Mouse (Mus musculus) CD4-positive helper T cell, adult 2 months (primary cell): Measurements from ENCODE around the gene Ddx47.

Experiments
- DNase-seq: peaks from one replicate; pipeline ENCODE4 v3.0.0-alpha.2; 2012; ENCODE audit warnings: low read depth, missing footprints, low spot score

The Ddx47 gene

GRCm38 (mm10) chr6:135011048-135011733, at the start of gene Ddx47:
TSS of gene Ddx47 (plus strand) at chr6:135011612.
- DNase-seq: peak; percentile 94

GRCm38 (mm10) chr6:134961858-134962517, 49.4 kb upstream of the Ddx47 start:
- DNase-seq: no peak

GRCm38 (mm10) chr6:134962518-134962893, 48.9 kb upstream of the Ddx47 start:
- no peak for DNase-seq

- DNase-seq: no peak
These were observed 47.5 kb upstream of the Ddx47 start for GRCm38 (mm10) chr6:134963910-134964309.

GRCm38 (mm10) chr6:134966681-134967080, 44.7 kb upstream of the Ddx47 start:
- DNase-seq: no peak

- no peak for DNase-seq
These were observed 43.1 kb upstream of the Ddx47 start for GRCm38 (mm10) chr6:134968326-134968725.

- no peak for DNase-seq
These were observed 41.9 kb upstream of the Ddx47 start for GRCm38 (mm10) chr6:134969498-134969897.

GRCm38 (mm10) chr6:134972096-134972495, 39.3 kb upstream of the Ddx47 start:
- no peak for DNase-seq

GRCm38 (mm10) chr6:134976628-134977027, 34.8 kb upstream of the Ddx47 start:
- DNase-seq: no peak

- peak; percentile 60 for DNase-seq
These were observed 30.0 kb upstream of the Ddx47 start, which contains the start of gene Apold1 for GRCm38 (mm10) chr6:134981231-134982062. TSS of gene Apold1 (plus strand) at chr6:134981718.

- peak; percentile 79 for DNase-seq
These were observed 27.7 kb upstream of the Ddx47 start for GRCm38 (mm10) chr6:134983529-134984370.

GRCm38 (mm10) chr6:134984748-134985147, 26.7 kb upstream of the Ddx47 start:
- DNase-seq: no peak

- no peak for DNase-seq
These were observed 23.0 kb upstream of the Ddx47 start for GRCm38 (mm10) chr6:134988377-134988776.

- no peak for DNase-seq
These were observed 20.7 kb upstream of the Ddx47 start for GRCm38 (mm10) chr6:134990674-134991073.

- DNase-seq: no peak
These were observed 17.3 kb upstream of the Ddx47 start for GRCm38 (mm10) chr6:134994031-134994651.

- no peak for DNase-seq
These were observed 16.4 kb upstream of the Ddx47 start for GRCm38 (mm10) chr6:134994985-134995384.

GRCm38 (mm10) chr6:134996918-134997317, 14.5 kb upstream of the Ddx47 start:
- DNase-seq: peak; percentile 32

GRCm38 (mm10) chr6:134998076-134998475, 13.3 kb upstream of the Ddx47 start:
- DNase-seq: no peak

- DNase-seq: no peak
These were observed 12.6 kb upstream of the Ddx47 start for GRCm38 (mm10) chr6:134998781-134999180.

GRCm38 (mm10) chr6:135000272-135000671, 11.1 kb upstream of the Ddx47 start:
- DNase-seq: no peak

GRCm38 (mm10) chr6:135001991-135002390, 9.4 kb upstream of the Ddx47 start:
- no peak for DNase-seq
